Mouse (Mus musculus) MEL (cell line): ENCODE measurements at regions not wholly inside any gene's neighbourhood (a gene's known extent, or its start where the extent isn't known, plus 50 kb on each side); places are given as distances from the start of the nearest gene placed in this dataset.

Experiments
- CTCF ChIP-seq, 3 experiments: IDR thresholded peaks in 2 of 3; conservative IDR thresholded peaks in 1 of 3; 2 replicates each; pipeline ENCODE4 v1.5.1; 2011 to 2012; ENCODE audit warnings: low read length in 3 of 3, low read depth in 2 of 3, mild to moderate bottlenecking in 2 of 3, improper control_type of control experiment in 1 of 3, inconsistent platforms in 1 of 3, mixed read lengths in 1 of 3, moderate library complexity in 1 of 3; ENCODE audit not compliant: control insufficient read depth in 1 of 3, insufficient read depth in 1 of 3, poor library complexity in 1 of 3, severe bottlenecking in 1 of 3
- ZKSCAN1 ChIP-seq: IDR thresholded peaks from 2 replicates; pipeline ENCODE4 v1.6.1; 2012; ENCODE audit warnings: low read depth, mild to moderate bottlenecking, inconsistent platforms, low read length, improper control_type of control experiment, moderate library complexity

DNA sequence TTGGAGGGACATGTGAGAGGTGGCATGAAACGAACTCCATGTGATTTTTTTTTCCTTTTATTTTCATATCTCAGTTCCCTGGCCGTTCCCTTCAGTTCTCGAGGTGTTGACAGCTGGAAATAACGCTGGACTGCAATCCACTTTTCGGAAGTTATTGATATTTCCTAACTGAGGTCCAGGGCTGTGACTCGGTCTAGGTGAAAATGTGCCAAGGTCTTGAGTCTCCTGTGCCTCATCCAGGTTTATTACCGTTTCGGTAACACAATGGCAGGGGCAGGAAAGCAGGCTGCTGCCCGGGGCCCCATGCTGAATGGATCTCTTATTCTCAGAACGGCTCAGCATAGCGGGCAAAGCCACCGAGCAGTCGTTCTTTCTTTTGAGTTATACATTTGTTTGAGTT, 844.7 kb upstream of the Car8 start:
- TF ChIP-seq CTCF (IDR thresholded peaks at IDR 0.05 in 2 of 3, conservative IDR thresholded peaks at IDR 0.05 in 1 of 3; ENCODE audit: control insufficient read depth in 1 of 3, insufficient read depth in 1 of 3, low read depth in 2 of 3, low read length in 3 of 3, poor library complexity in 1 of 3, severe bottlenecking in 1 of 3), result no peak
- no peak for TF ChIP-seq ZKSCAN1
